Mouse (Mus musculus): ENCODE results near the gene Grem1.

Gene Grem1

DNA sequence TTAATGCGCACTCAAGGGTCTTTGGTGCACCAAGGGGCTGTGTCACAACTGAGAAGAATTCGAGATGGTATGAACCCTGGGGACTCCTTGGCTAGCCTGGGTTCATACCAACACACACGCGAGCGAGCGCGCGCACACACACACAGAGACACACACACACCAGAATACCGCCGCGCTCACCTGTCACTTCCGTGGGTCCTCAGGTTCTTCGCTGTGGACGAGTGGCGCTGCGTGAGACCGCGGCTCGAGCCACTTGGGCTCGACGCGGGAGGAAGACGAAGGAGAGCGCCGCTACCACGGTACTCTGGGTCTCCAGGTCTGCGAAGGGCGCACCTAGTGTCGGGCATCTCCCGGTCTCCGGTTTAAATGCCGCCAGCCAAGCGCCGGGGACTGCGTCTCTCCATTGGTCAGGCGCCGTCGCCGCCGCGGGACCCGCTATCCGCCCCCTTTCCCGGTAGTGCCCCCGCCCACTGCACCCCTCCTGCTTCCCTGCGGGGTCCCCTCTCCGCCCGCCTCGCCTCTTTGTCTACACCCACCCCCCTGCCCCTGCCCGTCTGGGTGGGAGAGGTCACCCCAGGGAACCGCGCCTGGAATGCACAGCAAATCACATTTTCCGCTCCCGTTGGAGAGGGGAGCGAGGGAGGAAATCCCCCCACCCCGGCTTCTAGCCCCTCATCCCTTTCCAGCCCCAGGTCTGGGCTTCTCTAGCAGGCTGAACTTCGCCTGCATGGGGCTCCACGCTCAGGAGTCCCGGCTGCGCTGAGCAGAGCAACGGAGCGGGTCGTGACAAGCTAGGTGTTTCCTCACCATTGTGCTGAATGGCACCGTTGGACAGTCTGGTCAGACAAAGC, at the start of gene Grem1:
Gene Grem1, minus strand, starts transcription at position 336 of the 851 bp plus-strand sequence.
- ATAC-seq (ENCODE audit: low TSS enrichment), result peak; percentile 20; the same call in 1 of the 2 replicates

GRCm38 (mm10) chr2:113807640-113808039, 49.2 kb upstream of the Grem1 start:
- no peak for ATAC-seq (ENCODE audit: low TSS enrichment)

DNA sequence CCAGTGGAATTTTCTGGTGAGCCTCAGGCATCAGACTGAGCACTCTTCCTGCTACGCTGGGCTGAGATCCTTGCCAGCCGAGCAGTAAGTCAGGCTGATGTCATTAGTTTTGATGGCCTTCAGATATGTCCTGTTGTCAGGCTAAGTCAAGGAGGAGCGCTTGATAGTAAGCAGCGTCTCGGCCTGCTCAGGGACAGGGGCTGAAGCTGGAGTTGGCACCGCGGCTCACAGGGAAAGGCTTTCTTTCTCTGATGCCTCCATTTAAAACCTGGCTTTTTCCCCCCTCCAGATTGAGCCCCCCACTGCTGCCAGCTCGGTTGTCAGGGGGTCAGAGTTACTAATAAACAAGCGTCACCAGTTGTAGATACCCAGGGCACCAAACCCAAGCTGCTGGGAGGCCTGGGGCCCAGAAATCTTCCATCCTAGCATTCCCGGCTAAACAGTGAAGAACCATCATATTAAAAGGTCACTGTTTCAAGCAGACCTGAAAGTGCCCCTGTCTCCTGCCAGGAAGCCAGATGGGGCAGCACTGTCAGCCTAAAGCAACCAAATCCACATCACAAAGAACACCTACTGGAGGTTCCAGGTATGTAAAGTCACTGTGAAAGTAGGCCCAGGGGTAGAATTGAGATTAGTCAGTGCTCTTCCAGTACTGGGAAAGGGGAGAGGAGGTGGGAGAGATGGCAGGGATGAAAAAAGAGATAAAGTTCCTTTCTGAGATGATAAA, 48.6 kb upstream of the Grem1 start:
- no peak for ATAC-seq (ENCODE audit: low TSS enrichment)

GRCm38 (mm10) chr2:113805765-113806164, 47.3 kb upstream of the Grem1 start:
- ATAC-seq (ENCODE audit: low TSS enrichment), result peak; percentile 90

DNA sequence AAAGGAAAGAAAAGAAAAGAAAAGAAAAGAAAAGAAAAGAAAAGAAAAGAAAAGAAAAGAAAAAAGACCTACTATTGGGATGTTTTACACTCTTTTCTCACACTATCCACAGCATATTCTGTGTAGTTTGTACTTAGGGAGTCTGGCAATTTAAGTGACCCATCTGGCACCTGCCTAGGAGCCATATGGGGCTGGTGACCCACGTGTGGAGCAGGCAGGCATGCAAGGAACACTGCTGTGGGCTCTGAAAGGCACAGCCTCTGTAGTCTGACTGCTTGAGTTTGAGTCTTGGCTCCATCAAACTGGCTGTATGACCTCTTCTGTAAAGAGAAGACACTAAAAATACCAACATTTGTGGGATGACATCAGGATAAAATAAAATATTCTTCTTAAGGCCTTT, 45.3 kb upstream of the Grem1 start:
- no peak for ATAC-seq (ENCODE audit: low TSS enrichment)

GRCm38 (mm10) chr2:113800846-113801245, 42.4 kb upstream of the Grem1 start:
- no peak for ATAC-seq (ENCODE audit: low TSS enrichment)

- ATAC-seq (ENCODE audit: low TSS enrichment), result peak; percentile 14; the same call in 1 of the 2 replicates
Observed at GRCm38 (mm10) chr2:113798605-113799004, 40.2 kb upstream of the Grem1 start.

GRCm38 (mm10) chr2:113795186-113795585, 36.7 kb upstream of the Grem1 start:
- ATAC-seq (ENCODE audit: low TSS enrichment), result no peak

GRCm38 (mm10) chr2:113793521-113793920, 35.1 kb upstream of the Grem1 start:
- no peak for ATAC-seq (ENCODE audit: low TSS enrichment)

- no peak for ATAC-seq (ENCODE audit: low TSS enrichment)
Observed at GRCm38 (mm10) chr2:113788821-113789387, 30.5 kb upstream of the Grem1 start.

DNA sequence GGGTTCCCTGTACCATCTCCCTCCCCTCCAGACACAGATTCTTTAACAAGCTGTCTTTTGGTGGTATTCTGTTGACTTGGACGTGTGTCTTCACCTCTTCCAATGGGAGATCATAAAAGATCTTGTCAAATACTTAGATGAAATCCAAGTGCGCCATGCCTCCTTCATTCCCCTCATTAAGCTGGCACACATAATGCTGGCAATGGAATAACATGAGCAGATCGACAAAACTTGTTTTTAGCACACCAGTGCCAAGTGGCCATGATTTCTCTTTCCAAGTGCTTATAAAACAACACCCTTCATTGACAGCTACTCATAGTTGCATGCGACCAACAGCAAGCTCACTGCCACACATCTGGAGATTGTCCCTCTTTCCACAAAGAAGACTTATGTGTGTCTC, 29.4 kb upstream of the Grem1 start:
- no peak for ATAC-seq (ENCODE audit: low TSS enrichment)

DNA sequence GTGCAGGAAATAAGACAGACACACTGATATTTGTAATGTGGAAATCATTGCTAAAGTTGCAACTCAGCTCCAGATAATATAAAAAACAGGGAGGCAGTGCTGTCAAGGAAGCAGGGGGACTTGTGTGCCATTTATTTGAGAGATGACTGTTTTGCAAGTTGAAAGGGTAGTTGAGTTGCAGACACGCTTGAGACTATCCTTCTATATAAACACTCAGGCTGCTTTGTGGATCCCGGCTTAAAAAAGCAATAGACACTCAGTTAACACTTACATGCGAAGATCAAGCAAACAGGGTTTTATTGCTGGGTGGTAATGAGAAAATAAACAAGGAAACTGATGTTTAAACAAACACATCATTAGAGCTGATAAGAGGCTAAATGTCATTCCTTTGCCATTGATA, 26.4 kb upstream of the Grem1 start:
- no peak for ATAC-seq (ENCODE audit: low TSS enrichment)

GRCm38 (mm10) chr2:113781521-113781920, 23.1 kb upstream of the Grem1 start:
- no peak for ATAC-seq (ENCODE audit: low TSS enrichment)

DNA sequence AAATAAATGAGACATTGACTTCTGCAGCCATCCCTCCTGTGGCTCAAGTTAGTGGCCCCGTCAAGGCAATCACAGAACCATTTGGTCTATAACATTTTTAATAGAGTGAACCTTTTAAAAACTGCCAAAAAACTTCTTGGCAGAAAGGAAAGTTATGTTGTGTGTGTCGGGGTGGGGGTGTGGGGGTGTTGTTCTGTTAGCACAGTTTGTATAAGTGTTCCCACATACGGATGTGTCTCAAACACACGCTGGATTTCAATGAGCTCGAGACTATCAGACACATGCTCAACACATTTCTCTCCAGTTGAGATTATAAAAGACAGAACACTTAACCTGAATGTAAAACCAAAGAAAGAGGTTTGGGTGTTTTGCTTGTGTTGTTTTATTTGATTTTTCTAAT, 22.7 kb upstream of the Grem1 start:
- peak; percentile 66 for ATAC-seq (ENCODE audit: low TSS enrichment)

- ATAC-seq (ENCODE audit: low TSS enrichment), result 0 out of 2 replicates have a peak, but pooled peaks have one; percentile 35
Observed at GRCm38 (mm10) chr2:113779336-113779735, 20.9 kb upstream of the Grem1 start.

DNA sequence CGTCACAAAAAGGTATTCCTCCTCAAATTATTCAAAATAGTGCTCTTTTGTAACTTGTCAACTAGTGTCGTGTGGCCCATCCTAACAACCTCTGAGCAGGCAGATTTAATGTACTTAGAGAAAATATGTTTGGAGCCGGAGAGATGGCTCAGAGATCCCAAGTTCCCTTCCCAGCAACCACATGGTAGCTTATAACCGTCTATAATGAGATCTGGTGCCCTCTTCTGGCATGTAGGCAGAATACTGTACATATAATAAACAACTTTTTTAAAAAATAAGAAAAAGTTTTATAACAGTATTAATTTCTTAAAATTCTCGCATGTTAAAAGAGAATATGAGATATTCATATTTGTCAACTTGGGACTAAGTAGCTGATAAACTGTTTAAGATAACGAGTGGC, 19.6 kb upstream of the Grem1 start:
- ATAC-seq (ENCODE audit: low TSS enrichment), result no peak

GRCm38 (mm10) chr2:113776297-113776696, 17.9 kb upstream of the Grem1 start:
- no peak for ATAC-seq (ENCODE audit: low TSS enrichment)

DNA sequence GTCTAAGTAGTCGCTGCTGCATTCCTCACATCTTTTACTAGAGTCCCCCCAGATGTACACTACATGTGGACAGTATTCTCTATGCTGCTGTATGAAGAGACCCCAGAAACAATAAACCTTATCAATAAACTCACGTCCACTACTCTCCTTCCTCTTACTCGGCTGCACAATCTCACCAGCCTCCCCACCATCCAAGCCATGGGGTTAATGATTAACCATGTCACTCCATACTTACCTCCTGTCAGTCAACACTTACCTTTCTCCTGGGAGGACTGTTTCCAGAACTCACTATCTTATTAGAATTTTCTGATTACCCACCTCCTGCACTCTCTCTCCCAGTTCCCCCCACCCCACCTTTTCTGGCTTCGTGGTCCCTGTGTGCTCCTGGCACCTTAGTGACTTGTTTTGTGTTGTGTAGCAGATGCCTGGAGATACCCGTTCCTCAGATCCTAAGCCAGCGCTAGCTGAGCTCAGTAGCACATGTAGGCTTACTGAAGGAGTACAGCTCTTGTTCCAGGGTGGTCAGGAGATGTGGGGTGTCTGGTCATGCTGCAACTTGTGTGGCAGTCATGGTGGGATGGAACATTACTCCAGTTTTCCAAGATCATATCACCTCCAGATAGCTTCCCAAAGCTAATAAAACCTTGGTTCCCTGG, 15.8 kb upstream of the Grem1 start:
- ATAC-seq (ENCODE audit: low TSS enrichment), result no peak

GRCm38 (mm10) chr2:113768541-113769303, 10.3 kb upstream of the Grem1 start:
- peak; percentile 91 for ATAC-seq (ENCODE audit: low TSS enrichment)

DNA sequence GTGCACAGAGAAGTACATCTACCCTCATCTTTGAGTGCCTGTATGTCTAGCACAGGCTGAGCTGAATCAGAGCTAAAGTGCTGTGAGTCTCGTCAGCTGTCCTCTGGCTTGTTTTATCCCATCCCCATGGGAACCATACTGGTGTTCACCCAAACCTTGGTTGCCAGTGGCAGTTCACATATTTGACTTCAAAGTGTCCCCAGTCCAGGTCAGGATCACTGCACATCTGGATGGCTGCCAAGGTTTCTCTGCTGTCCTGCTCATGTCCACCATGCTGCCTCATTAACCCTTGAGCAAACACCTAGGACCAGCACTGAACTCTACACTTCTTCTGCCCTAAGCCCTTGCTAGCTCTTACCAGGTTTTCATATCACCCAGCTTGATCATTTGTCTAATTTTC, 7.4 kb upstream of the Grem1 start:
- ATAC-seq (ENCODE audit: low TSS enrichment), result no peak

GRCm38 (mm10) chr2:113764968-113765367, 6.5 kb upstream of the Grem1 start:
- no peak for ATAC-seq (ENCODE audit: low TSS enrichment)
